Mouse (Mus musculus) C2C12 (cell line): ENCODE measurements around the gene Tuft1.
"Not testable (repeated sequence)": the region's sequence is repeated elsewhere in the genome, so short reads cannot be mapped to it uniquely, and the experiment has no call there.

Experiments
- CTCF ChIP-seq: IDR thresholded peaks from one replicate; pipeline ENCODE4 v1.5.1; 2011; ENCODE audit not compliant: control insufficient read depth, insufficient read depth, insufficient read length
- MAX ChIP-seq: IDR thresholded peaks from one replicate; pipeline ENCODE4 v1.6.1; 2011; ENCODE audit warnings: mild to moderate bottlenecking, control low read depth
- MYOD1 ChIP-seq: IDR thresholded peaks from one replicate; pipeline ENCODE4 v1.6.1; 2011; ENCODE audit warnings: low read depth; ENCODE audit not compliant: control insufficient read depth, insufficient read length
- MYOG ChIP-seq: IDR thresholded peaks from one replicate; pipeline ENCODE4 v1.6.1; 2011; ENCODE audit not compliant: control insufficient read depth, insufficient read length; ENCODE audit errors: extremely low read depth
- USF1 ChIP-seq: IDR thresholded peaks from one replicate; pipeline ENCODE4 v1.6.1; 2011; ENCODE audit warnings: low read depth, mild to moderate bottlenecking, control low read depth, moderate library complexity

DNA sequence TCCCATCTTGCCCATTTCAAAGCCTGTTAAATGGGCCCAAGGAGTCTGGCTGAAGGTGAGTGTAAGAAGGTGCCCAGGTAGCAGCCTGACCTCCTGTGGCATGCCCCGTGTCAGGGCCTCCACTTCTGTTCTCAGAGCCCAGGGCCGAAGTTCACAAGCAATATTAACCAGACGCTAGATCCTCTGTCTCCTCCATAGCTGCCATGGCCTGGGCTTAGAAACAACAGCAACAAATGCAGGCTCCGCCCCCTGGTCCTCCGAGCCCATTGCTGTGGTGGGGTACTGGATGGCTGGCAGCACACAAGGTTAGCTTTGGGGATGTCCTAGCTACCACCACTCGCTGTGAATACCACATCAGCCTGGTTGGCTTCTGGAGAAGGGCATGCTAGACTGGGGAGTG, 31.5 kb upstream of the Tuft1 start:
- TF ChIP-seq CTCF, MYOG, USF1, MAX, MYOD1: not testable (repeated sequence)
